Mouse (Mus musculus): Measurements from ENCODE around the gene Grap2.
A peak's percentile ranks its signal among the peaks of the same experiment; 100 is the strongest.

Grap2 gene

GRCm38 (mm10) chr15:80639071-80639702 lies 66.8 kb downstream of the Grap2 start:
- no peak for DNase-seq (ENCODE audit: low read depth)

GRCm38 (mm10) chr15:80639874-80640273 lies 67.5 kb downstream of the Grap2 start:
- DNase-seq (ENCODE audit: low read depth), result no peak

- no peak for DNase-seq (ENCODE audit: low read depth)
These were observed 69.5 kb downstream of the Grap2 start for GRCm38 (mm10) chr15:80641702-80642435.

- no peak for DNase-seq (ENCODE audit: low read depth)
These were observed 72.8 kb downstream of the Grap2 start for GRCm38 (mm10) chr15:80645006-80645797.

- no peak for DNase-seq (ENCODE audit: low read depth)
These were observed 76.7 kb downstream of the Grap2 start for GRCm38 (mm10) chr15:80648977-80649606.

GRCm38 (mm10) chr15:80650412-80650811 lies 78.0 kb downstream of the Grap2 start:
- DNase-seq (ENCODE audit: low read depth), result no peak

GRCm38 (mm10) chr15:80653865-80654264 lies 81.5 kb downstream of the Grap2 start:
- DNase-seq (ENCODE audit: low read depth), result no peak

- no peak for DNase-seq (ENCODE audit: low read depth)
These were observed 86.5 kb downstream of the Grap2 start for GRCm38 (mm10) chr15:80658815-80659471.

GRCm38 (mm10) chr15:80660963-80661362 lies 88.6 kb downstream of the Grap2 start:
- no peak for DNase-seq (ENCODE audit: low read depth)

GRCm38 (mm10) chr15:80664444-80664843 lies 92.0 kb downstream of the Grap2 start:
- DNase-seq (ENCODE audit: low read depth), result no peak

GRCm38 (mm10) chr15:80671295-80672252 lies 99.2 kb downstream of the Grap2 start, which contains the start of gene Fam83f:
Fam83f (plus strand) TSS chr15:80671847.
- DNase-seq (ENCODE audit: low read depth), result peak; percentile 20

- no peak for DNase-seq (ENCODE audit: low read depth)
These were observed 100.4 kb downstream of the Grap2 start for GRCm38 (mm10) chr15:80672810-80673209.

- DNase-seq (ENCODE audit: low read depth), result no peak
These were observed 101.1 kb downstream of the Grap2 start for GRCm38 (mm10) chr15:80673337-80674095.

- no peak for DNase-seq (ENCODE audit: low read depth)
These were observed 102.3 kb downstream of the Grap2 start for GRCm38 (mm10) chr15:80674700-80675099.

- DNase-seq (ENCODE audit: low read depth), result no peak
These were observed 107.3 kb downstream of the Grap2 start for GRCm38 (mm10) chr15:80679515-80680215.

- DNase-seq (ENCODE audit: low read depth), result no peak
These were observed 108.1 kb downstream of the Grap2 start for GRCm38 (mm10) chr15:80680347-80681030.

- peak; percentile 80 for DNase-seq (ENCODE audit: low read depth)
These were observed 109.1 kb downstream of the Grap2 start for GRCm38 (mm10) chr15:80681466-80681881.

GRCm38 (mm10) chr15:80682343-80682742 lies 109.9 kb downstream of the Grap2 start:
- no peak for DNase-seq (ENCODE audit: low read depth)

- no peak for DNase-seq (ENCODE audit: low read depth)
These were observed 110.8 kb downstream of the Grap2 start for GRCm38 (mm10) chr15:80683151-80683550.
